Mouse (Mus musculus): ENCODE results near the gene Ap3b1.

Ap3b1 gene

DNA sequence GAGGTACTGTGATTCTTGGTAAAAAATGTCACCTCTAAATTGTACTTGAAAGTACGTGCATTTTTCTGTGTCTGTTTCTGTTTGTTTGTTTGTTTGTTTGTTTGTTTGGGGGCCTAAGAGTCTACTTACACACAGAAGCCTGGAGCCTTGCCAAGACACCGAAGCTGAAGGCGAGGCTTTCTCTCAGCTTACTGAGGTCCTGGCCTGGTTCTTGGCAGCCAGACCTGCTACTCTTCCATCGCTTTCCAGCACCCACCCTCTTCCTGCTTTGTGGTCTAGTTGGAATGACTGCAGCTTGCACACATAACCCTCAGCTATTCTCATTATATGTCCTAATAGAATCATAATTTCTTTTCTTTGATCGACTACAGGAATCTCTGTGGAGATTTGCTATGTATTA lies 80.6 kb downstream of the Ap3b1 start:
- in situ Hi-C loops (cut with MboI; ENCODE audit: low pct_unique_long_range_greater_than_20kb in 1 of 2, low sequenced_read_pairs in 2 of 2, unreplicated experiment in 1 of 2), result no loop called here

GRCm38 (mm10) chr13:94441199-94441598 lies 82.4 kb downstream of the Ap3b1 start:
- in situ Hi-C loops (cut with MboI; ENCODE audit: low pct_unique_long_range_greater_than_20kb in 1 of 2, low sequenced_read_pairs in 2 of 2, unreplicated experiment in 1 of 2), result no loop called here

- in situ Hi-C loops (cut with MboI; ENCODE audit: low pct_unique_long_range_greater_than_20kb in 1 of 2, low sequenced_read_pairs in 2 of 2, unreplicated experiment in 1 of 2), result no loop called here
Measured at GRCm38 (mm10) chr13:94443411-94443810, 84.7 kb downstream of the Ap3b1 start.

DNA sequence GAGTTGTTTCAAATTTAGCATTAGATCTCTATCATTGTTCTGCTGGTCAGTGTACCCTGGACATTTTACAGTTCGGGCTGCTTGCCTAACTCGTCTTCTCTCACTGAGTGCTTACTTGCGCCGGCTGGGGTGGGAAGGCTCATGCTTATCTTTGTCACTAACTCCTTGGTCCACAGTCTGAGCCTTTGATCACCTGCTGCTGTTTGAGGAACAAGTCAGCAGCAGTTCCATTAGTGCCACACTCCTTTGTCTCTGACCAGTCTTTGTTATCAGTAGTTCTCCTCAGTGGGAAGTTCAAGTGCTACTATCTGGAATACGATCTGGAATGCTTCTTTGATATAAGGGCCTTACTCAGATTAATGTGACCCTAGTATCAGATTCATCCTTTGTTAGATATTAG lies 86.3 kb downstream of the Ap3b1 start:
- in situ Hi-C loops (cut with MboI; ENCODE audit: low pct_unique_long_range_greater_than_20kb in 1 of 2, low sequenced_read_pairs in 2 of 2, unreplicated experiment in 1 of 2), result no loop called here

- in situ Hi-C loops (cut with MboI; ENCODE audit: low pct_unique_long_range_greater_than_20kb in 1 of 2, low sequenced_read_pairs in 2 of 2, unreplicated experiment in 1 of 2), result no loop called here
Measured at GRCm38 (mm10) chr13:94447003-94447402, 88.2 kb downstream of the Ap3b1 start.

DNA sequence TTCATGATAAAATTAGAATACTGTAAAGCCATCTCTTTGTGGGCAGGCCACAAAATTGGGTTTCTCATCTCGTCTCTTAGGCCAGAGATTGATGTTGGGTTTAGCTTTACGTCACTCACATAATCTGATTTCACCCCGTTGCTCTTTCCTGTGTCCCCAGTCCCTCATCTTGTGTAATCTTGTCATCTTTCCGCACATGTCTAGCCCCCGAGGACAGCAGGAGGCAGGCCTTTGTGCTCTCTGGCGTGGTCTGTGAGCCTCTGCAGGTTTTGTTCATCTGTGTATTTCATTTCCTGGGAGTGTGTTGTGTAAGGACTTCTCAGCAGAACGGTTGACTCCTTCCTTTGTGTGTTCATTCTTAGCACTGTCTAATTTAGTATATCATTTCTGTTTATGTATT lies 90.8 kb downstream of the Ap3b1 start:
- in situ Hi-C loops (cut with MboI; ENCODE audit: low pct_unique_long_range_greater_than_20kb in 1 of 2, low sequenced_read_pairs in 2 of 2, unreplicated experiment in 1 of 2), result no loop called here

DNA sequence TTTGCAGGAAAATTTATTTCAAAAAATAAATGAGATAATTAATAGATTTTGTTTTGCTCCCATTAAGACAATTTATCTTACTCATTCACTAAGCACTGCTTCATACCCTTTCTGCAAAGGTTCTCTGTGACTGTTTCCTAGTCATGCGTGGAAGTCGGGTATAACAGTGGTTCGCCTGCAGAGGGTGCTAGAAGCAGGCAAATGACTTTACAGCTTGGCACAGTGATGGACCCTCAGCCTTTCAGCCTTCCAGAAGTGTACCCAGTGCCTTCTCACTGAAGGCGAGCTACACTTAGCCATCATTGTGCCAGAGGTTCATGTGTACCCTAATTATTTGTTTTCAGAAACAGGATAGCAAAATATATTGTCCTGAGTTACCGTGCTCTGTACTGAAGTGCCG lies 92.5 kb downstream of the Ap3b1 start:
- in situ Hi-C loops (cut with MboI; ENCODE audit: low pct_unique_long_range_greater_than_20kb in 1 of 2, low sequenced_read_pairs in 2 of 2, unreplicated experiment in 1 of 2), result no loop called here

DNA sequence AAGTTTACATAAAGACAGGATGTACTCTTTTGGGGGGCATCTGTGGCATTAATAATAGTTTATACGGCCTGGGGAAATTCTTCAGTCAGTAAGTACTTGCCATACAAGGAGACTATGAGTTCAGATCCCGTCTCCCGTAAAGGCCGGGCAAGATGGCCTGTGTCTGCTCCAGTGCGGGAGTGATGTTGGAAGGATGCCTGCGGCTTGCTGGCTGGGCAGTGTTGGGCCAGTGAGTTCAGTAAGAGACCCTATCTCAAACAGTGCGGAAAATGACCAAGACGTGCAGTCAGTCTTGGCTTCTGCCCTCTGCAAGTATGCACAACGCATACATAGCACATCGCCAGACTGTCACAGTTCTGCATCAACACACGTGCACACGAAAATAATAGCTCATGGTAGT lies 95.4 kb downstream of the Ap3b1 start:
- in situ Hi-C loops (cut with MboI; ENCODE audit: low pct_unique_long_range_greater_than_20kb in 1 of 2, low sequenced_read_pairs in 2 of 2, unreplicated experiment in 1 of 2), result no loop called here

GRCm38 (mm10) chr13:94459143-94459542 lies 100.4 kb downstream of the Ap3b1 start:
- in situ Hi-C loops (cut with MboI; ENCODE audit: low pct_unique_long_range_greater_than_20kb in 1 of 2, low sequenced_read_pairs in 2 of 2, unreplicated experiment in 1 of 2), result no loop called here

GRCm38 (mm10) chr13:94464221-94464620 lies 105.5 kb downstream of the Ap3b1 start:
- in situ Hi-C loops (cut with MboI; ENCODE audit: low pct_unique_long_range_greater_than_20kb in 1 of 2, low sequenced_read_pairs in 2 of 2, unreplicated experiment in 1 of 2), result no loop called here

- in situ Hi-C loops (cut with MboI; ENCODE audit: low pct_unique_long_range_greater_than_20kb in 1 of 2, low sequenced_read_pairs in 2 of 2, unreplicated experiment in 1 of 2), result no loop called here
Measured at GRCm38 (mm10) chr13:94468551-94468950, 109.8 kb downstream of the Ap3b1 start.

DNA sequence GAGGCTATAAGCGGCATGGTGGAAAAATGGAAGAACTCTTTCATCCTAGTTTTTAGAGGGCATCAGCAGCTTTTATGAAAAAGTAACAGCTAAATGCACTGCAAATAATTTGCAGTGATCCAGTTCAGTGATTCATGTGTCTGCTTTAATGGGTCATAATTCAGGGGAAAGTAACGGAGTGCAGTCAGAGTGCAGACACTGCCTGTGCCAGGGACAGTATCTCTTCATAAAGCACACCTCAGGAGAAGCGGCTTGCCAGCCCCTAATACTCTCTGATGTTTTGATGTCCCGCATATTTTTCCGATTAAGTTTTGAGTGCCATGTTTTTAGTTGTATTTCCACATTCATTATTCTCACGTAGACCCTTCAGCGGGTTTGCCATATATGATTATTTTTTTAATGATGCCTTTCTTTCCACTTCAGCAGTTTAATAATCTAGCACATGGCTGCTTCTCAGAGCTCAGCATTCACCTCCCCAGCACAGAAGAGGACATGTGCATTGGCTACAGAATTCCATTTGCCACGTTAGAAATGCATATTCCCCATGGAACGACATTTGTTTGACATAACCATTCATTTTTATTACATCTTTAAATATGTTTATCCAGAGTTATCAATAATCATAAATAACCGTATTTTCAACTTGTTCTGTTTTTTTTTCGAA lies 112.4 kb downstream of the Ap3b1 start:
- in situ Hi-C loops (cut with MboI; ENCODE audit: low pct_unique_long_range_greater_than_20kb in 1 of 2, low sequenced_read_pairs in 2 of 2, unreplicated experiment in 1 of 2), result no loop called here

DNA sequence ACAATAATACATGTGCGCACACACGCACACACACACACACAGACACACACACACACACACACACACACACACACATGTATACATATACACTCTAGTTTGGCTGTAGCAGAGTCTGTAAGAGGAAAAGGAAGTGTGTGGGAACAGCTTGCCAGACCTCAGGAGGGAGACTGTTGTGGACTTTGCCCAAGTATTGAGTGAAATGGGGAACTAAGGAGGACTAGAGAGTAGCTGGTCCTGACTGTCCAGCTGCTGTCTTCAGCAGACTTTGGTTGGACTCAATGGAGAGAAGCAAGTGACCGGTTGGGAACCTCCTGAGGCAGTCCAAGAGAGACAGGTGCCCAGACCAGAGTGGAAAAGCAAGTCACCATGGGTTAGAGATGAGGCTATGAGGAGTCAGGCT lies 117.4 kb downstream of the Ap3b1 start:
- in situ Hi-C loops (cut with MboI; ENCODE audit: low pct_unique_long_range_greater_than_20kb in 1 of 2, low sequenced_read_pairs in 2 of 2, unreplicated experiment in 1 of 2), result no loop called here

- in situ Hi-C loops (cut with MboI; ENCODE audit: low pct_unique_long_range_greater_than_20kb in 1 of 2, low sequenced_read_pairs in 2 of 2, unreplicated experiment in 1 of 2), result no loop called here
Measured at GRCm38 (mm10) chr13:94480256-94480655, 121.5 kb downstream of the Ap3b1 start.

GRCm38 (mm10) chr13:94490684-94491083 lies 131.9 kb downstream of the Ap3b1 start:
- in situ Hi-C loops (cut with MboI; ENCODE audit: low pct_unique_long_range_greater_than_20kb in 1 of 2, low sequenced_read_pairs in 2 of 2, unreplicated experiment in 1 of 2), result no loop called here

GRCm38 (mm10) chr13:94491159-94491558 lies 132.4 kb downstream of the Ap3b1 start:
- in situ Hi-C loops (cut with MboI; ENCODE audit: low pct_unique_long_range_greater_than_20kb in 1 of 2, low sequenced_read_pairs in 2 of 2, unreplicated experiment in 1 of 2), result no loop called here

DNA sequence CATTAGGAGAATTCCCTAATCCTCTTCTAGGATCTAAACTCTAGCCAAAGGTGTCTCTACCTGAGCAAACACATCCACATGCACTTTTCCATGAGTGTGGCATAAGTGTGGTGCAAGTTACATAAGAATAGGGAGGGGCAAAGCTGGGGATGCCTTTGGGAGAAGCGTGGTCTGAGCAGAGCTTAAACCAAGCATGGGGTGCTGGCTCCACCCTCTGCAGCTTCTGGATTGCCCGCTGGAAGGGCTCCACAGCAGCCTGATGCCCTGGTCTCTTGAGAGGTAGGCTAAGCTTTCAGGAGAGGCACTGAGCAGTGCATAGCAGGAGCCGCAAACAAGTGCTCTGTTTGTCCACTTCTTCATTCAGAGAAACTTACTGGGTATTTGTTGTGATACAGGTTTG lies 138.8 kb downstream of the Ap3b1 start:
- in situ Hi-C loops (cut with MboI; ENCODE audit: low pct_unique_long_range_greater_than_20kb in 1 of 2, low sequenced_read_pairs in 2 of 2, unreplicated experiment in 1 of 2), result no loop called here

GRCm38 (mm10) chr13:94506411-94506810 lies 147.7 kb downstream of the Ap3b1 start:
- in situ Hi-C loops (cut with MboI; ENCODE audit: low pct_unique_long_range_greater_than_20kb in 1 of 2, low sequenced_read_pairs in 2 of 2, unreplicated experiment in 1 of 2), result no loop called here

- in situ Hi-C loops (cut with MboI; ENCODE audit: low pct_unique_long_range_greater_than_20kb in 1 of 2, low sequenced_read_pairs in 2 of 2, unreplicated experiment in 1 of 2), result no loop called here
Measured at GRCm38 (mm10) chr13:94508344-94508743, 149.6 kb downstream of the Ap3b1 start.

DNA sequence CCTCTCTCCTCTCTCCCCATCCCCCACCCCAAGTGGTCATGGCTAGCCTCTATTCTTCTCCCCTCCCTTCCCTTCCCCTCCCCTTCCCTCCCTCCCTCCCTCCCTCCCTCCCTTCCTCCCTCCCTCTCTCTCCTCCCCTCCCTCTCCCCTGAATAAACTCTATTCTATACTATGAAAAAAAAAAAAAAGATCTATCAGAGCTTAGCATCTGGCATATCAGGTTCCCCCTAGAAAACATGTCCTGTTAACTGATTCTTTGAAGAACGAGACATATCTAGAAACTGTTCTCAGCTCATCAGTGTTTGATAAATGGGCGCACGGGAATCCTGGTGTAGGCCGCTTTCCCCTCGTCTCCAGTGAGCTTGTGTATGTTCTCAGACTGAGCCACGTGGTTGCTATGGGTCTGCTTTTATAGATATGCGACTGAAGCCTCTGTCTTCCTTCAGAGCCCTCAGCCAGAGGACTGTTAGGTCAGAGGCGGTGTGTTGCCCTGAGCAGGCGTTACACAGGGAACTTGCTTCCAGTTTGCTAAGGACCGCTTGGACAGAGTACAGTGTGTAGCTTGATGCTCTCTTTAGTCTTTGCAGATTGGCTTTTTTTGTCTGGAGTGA lies 154.5 kb downstream of the Ap3b1 start:
- in situ Hi-C loops (cut with MboI; ENCODE audit: low pct_unique_long_range_greater_than_20kb in 1 of 2, low sequenced_read_pairs in 2 of 2, unreplicated experiment in 1 of 2), result no loop called here

Data from mouse embryonic stem cell (cell line).